Mouse (Mus musculus) v-Abl transformed pro-B cells (cell line): ENCODE measurements around the gene Fam186b.

ENCODE experiments used
- in situ Hi-C, 2 experiments: fragments of 400-800 bp; cut with MboI; formaldehyde crosslinking; loops; one replicate each; pipeline ENCODE4 v1.15.1; 2025; ENCODE audit not compliant: unreplicated experiment in 2 of 2

Gene Fam186b

DNA sequence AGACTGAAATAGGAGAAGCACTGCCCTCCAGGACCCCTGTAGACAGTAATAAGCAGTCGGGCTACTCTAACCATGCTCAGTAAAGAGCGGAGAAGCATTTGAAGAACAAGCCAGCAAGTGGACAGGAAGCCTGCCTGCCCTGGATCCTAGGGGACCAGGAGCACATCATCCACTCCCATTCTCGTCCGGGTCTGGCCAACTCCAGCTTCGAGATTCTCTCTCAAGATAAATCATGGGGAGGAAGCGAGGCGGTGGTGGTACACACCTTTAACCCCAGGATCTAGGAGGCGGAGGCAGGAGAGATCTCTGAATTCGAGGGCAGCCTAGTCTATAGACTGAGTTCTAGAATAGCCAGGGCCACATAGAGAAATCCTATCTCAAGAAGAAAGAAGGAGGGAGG is 28.5 kb upstream of the Fam186b start:
- in situ Hi-C loops: no loop called here

DNA sequence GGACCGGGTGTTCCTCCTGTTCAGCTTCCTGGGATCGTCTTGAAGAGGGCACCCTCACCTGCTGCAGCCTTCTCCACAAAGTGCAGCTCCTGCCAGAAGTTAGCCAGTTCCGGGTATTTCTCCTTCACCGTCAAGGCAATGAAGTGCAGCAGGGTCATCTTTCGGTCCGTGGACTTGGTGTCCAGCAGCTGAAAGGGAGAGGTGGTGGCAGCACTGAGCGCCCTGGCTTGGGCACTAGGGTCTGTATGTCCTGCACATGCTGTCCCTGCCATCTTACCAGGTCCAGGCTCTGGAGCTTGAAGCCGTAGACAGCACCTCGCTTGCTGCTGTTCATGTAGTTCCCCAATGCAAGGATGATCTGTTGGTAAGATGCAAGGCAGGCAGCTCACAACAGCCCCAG is 25.3 kb upstream of the Fam186b start:
- in situ Hi-C loops: no loop called here

DNA sequence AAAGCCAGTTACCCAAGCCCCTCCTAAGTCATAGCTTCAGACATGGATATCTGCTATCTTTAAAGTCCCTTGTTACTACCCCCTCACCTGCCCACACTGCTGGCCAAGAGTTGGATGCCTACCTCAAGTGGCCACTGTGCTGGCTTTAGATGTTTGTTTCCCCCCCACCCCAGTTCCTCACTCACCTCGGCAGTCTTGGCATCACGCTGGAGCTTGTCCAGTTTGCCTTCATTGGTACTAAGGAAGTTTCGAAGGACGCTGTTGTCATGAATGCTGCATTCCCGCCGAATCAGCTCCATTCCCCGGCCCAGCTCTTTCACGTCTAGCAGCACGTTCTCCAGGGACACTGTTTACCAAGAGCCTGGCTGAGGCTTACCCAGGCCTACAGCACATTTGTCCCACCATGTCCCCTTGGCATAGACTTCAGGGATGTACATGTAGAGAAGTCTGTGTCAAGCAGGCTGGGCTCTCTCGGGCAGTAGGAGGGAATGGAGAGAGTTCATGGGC is 24.5 kb upstream of the Fam186b start:
- in situ Hi-C loops: no loop called here

DNA sequence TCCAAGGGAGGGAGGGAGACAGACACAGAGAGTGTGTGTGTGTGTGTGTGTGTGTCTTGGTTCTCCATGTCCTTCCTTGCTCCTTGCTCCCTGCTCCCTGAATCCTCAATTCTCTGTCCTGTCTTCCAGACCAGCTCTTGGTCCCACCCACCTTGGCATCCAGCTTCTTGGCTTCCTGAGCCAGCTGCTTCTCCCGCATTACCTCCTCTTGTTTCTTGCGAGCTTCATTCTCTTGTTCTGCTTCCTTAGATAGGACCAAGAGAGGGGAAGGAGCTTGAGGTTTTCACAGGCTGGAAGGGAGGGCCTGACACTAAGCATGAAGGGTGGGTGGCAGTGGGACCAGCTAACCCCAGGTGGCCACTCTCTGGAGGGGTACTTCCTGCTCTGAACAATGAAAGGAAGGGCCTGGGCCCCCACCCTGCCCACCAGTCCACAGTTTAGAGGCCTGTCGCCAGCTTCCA is 23.8 kb upstream of the Fam186b start:
- in situ Hi-C loops: loop anchor here (5.0 kb wide), 1 partner anchor 153 kb away; the partner anchor contains the start of gene Bcdin3d (in 2 of the 2)

DNA sequence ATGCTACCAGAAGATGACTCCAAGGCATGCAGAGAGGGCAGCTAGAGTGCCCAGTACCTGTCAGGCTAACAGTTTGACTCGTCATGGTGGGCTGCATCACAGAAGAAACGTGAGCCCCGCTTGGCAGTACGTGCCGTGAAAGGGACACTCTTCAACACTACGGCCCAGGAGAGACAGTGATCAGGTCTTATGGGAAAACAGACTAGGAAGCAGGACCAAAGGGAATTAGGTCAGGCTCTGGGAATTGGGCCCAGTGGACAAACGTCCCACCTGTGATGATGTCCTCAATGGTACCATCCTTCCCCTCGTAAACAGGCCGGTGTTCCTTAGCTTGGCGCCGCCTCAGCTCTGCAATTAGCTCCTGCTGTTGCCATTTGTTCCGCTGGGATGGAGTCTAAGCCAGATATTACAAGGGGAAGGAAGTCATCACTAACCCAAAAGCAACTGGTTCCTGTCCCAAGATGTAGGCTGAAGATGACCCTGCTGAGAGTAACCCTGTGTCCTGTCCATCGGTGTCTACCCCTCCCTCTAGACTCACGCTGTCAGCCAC is 23.2 kb upstream of the Fam186b start:
- in situ Hi-C loops: loop anchor here (5.0 kb wide), 1 partner anchor 153 kb away; the partner anchor contains the start of gene Bcdin3d (in 2 of the 2)

DNA sequence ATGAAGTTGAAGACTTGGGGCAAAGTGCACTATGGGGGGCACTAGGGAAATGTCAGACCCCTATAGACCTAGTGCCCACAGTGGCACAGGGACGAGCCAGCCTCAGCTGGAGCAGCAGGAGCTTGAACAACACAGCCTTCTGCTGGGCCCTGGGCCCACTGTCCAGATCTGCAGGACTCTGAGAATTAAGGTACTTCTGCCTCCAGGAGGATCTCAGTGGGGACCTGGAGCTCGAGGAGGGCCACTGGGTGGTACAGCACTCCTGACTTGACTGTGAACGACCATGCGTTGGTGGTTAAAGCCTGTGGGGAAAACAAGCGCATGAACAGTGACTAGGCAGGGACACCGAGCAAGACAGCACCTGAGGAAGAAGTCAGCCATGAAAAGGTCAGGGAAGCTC is 22.4 kb upstream of the Fam186b start:
- in situ Hi-C loops: loop anchor here (5.0 kb wide), 1 partner anchor 154 kb away; the partner anchor contains the start of gene Bcdin3d (in 2 of the 2)

DNA sequence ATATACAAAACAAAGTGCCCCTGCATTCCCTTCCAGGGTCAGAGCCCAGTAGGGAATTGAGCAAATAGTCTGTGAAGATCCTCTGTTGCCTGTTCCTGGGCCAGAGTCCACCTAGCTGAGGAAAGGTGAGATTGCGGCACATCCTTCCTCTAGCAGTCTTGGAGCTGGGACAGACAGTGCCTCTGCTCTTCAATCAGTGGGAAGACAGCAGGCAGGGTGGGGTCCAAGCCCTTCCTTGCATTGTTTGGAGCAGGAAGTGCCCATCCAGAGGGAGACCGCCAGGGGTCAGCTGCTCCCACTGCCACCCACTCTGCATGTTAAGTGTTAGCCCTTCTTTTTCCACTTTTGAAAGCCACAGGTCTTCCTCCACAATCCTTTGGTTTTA is 21.6 kb upstream of the Fam186b start:
- in situ Hi-C loops: loop anchor here (5.0 kb wide), 1 partner anchor 155 kb away; the partner anchor contains the start of gene Bcdin3d (in 2 of the 2)

DNA sequence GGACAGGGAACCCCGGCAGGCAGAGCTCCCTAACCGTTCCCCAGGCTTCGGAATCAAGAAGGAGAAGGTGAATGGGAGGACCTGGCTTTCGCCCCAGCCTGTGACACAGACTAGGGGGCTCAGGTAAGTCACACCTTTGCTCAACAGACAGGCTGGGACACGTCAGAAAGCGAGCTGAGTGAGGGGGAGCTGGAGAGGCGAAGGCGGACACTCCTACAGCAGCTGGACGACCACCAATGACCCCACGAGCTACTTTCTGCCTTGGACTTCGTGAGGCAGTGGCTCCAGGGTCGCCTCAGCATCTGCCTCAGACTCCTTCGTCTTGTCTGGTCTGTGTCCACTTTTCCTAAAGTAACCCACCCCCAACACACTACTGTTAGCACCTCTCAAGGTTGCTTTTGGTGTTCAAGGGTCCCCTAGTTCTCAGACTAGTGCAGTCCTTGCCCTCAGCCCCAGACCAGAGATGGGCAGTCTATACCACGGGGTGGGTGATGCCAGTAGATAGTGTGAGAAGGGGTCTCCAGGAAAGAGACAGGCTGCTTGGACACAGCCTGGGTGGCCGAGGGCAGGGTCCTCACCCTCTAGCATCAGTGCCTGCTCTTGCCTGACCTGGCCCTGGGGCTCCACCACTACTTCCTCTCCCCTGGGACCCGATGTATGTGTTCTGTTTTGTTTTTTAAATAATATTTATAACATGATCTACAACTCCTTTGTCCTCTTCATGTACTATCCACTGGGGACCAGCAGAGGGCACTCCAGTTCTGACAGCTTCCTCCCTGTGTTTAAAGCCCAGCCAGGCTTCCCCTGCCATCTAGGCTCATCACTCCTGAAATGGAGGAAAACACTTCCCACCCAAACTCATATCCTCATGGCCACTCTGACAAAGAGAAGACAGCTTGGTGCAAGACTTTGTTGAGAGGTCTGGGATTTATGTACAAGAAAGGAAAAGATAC is 20.9 kb upstream of the Fam186b start:
- in situ Hi-C loops: loop anchor here (5.0 kb wide), 1 partner anchor 156 kb away; the partner anchor contains the start of gene Bcdin3d (in 2 of the 2)

DNA sequence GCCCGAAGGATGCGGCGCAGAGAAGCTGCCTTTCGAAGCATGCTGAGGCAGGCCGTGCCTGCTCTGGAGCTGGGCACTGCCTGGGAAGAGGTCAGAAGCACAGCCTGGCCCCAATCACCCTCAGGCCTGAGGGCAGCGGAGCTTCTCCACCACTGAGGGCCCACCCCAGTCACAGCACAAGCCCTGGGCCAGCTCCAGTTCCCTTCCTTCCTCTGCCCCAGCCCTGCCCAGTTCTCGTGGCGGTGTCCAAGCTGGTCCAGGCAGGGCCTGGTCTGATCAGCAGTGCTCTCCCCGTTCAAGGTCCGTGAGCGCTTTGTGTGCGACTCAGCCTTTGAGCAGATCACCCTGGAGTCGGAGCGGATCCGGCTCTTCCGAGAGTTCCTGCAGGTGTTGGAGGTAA is 19.2 kb upstream of the Fam186b start:
- in situ Hi-C loops: loop anchor here (5.0 kb wide), 1 partner anchor 157 kb away; the partner anchor contains the start of gene Bcdin3d (in 2 of the 2)

DNA sequence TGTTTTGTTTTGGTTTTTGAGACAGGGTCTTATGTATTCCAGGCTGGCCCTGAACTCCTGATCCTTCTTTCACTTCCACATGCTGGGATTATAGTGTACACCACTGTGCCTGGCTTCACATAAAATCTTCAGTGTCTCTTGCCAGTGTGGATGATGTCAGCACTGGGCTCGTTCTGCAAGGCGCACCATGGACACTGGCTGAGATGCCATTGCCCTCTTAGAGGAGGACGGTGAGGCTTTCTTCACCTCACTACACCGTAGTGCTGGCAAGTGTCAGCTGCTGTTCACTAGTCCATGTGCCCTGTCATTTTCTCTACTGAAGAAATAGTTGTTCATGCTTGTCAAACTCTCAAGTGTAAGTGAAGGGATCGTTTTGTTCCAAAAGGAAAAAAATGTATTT is 14.9 kb upstream of the Fam186b start:
- in situ Hi-C loops: no loop called here

DNA sequence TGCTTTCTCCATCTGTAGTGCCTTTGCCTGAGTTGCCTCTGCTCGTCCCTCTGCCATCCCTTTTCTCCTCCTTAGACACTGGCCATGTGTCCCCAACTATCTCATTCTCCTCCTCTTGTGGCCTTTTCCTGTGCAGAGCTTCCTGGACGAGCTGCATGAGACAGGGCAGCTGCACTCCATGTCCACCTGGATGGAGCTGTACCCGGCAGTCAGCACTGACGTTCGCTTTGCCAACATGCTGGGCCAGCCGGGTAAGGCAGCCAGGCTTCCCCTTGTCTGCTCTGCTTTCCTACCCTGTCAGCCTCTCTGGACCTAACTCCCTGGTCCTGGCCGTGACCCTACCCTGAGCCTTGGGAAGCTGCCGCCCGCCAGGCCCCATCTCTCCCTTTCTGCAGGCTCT is 13.9 kb upstream of the Fam186b start:
- in situ Hi-C loops: no loop called here

DNA sequence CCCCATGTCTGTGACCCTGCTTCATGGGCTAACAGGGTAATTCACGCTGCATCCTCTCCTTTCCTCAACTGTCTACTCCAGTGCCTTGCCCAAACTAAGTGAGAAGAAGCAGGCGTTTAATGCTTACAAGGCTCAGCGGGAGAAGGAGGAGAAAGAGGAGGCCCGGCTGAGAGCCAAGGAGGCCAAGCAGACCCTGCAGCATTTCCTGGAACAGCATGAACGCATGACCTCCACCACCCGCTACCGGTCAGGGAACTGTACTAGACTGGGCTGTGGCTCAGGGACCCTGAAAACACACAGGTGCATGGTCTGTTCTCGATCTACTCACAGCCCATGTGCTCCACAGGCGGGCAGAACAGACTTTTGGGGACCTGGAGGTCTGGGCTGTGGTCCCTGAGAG is 11.8 kb upstream of the Fam186b start:
- in situ Hi-C loops: no loop called here

DNA sequence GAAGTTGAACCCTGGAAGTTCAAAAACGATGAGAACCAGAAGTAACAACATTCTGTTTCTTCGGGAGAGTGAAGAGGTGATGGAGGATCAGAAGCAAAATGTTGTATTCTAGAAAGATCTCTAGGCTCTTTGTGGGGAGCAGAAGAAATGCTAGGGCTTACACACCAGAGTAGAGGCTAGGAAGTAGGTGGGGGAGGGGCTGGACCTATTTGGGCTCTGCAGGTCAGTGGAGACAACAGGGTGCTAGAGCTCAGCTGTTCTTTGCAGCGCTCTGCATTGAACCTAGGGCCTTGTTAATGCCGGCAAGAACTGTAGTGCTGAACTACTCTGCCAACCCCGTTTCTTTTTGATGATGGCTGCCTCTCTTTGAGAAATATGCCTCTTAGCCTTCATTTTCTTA is 525 bp upstream of the Fam186b start:
- in situ Hi-C loops: no loop called here

DNA sequence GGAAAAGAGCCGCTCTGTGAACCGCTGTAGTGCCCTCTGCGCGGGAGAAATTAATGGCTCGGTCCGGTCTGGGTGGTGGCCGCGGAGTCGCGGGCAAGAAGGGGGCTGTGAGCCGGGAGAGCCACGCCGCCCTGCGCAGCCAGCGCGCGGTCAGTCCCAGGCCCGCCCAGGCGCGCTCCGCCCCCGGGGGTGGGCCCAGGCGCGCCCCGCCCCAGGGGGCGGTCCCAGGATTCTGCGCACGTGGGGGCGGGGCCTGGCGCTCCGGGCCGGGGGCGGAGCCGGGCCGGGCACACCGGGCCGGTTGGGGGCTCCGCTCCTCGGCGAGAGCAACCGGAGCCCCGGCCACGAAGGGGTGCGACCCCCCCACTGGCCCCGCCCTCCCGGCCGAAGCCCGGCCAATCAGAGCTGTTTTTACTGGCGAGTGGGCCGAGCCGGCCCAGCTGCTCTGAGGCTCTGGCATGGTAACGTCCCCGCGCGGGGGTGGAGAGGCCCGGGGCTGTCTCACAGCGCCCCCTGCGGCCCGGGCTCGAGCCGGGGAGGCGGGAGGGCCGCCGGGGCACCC is 794 bp downstream of the Fam186b start, which contains the start of gene Prpf40b:
TSS of gene Prpf40b (plus strand) at position 275 of the 562 bp plus-strand sequence.
- in situ Hi-C loops: no loop called here

DNA sequence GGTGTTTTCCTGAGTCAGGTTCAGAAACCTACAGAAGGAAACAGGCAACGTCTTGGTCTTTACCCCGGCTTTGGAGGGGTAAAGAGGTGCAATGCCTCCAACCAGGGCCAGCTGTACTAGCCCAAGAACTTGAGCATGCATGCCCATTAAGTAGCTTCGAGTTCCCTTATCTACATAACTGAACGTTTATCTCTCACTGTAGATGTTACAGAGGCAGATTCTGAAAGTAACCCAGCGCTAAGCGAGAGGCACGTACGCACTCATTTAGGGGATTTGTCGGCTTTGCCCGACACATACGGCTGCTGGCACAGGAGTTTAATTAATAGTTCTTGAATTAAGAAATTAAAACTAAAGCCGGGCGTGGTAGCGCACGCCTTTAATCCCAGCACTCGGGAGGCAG is 1.4 kb downstream of the Fam186b start:
- in situ Hi-C loops: no loop called here

DNA sequence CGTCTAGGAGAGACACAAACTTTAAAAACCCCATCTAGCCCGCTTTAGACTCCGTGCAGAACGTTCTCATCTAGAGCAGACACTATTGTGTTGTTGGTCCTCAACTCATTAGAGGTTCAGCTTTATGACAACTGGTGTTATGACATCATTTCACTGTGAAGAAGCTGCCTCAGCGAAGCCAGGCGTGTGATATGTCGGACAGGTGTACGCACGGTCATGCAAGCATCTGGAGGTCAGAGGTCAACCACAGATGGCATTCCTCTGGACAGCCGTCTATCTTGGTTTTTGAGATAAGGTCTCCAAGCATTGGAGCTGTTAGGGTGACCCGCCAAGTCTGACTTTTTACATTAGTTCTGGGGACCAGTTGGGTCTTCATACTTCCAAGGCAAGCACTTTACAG is 5.1 kb downstream of the Fam186b start:
- in situ Hi-C loops: no loop called here

DNA sequence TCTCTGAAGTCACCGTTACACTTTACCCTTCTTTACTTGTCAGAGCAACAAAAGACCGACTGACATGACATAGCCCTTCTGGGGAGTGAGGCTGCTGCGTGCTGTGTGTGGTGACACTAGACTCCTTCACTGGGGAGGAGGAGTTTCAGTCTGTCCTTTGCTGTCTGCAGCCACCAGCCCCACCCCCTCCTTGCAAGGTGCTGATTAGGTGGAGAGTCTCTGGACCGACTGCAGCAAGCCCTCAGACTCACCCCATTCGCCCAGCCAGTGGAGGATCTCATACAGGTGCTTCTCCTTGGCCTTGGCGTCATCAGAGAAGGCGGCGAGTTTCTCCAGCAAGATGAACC is 10.5 kb downstream of the Fam186b start:
- in situ Hi-C loops: no loop called here

DNA sequence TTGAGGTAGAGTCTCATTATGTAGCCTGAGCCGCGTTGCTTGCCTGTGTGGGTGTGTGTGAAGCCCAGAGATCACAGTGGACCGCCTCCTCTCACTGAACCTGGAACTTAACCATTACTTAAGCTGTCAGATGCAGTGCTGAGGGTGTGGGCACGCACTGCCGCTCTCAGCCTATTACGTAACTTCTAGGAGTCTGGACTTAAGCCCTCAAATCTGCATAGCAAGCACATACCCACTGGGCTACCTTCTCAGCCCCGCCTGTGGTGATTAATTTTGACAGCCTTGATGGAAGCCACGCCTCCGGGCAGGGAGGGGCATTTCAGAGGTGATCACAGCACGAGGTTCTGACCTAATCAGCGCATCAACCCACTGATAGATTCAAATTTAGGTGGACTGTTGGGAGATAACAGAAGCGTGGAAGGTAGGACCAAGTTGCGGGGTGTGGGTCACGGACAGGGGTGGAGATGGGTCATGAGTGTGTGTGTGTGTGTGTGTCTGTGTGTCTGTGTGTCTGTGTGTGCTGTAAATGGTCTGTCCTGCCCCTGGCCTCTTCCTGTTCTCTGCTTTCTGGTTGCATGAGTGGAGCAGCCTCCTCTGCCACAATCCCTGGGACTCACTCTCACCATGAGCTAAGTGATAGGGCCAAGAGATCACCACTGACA is 11.0 kb downstream of the Fam186b start:
- in situ Hi-C loops: no loop called here

DNA sequence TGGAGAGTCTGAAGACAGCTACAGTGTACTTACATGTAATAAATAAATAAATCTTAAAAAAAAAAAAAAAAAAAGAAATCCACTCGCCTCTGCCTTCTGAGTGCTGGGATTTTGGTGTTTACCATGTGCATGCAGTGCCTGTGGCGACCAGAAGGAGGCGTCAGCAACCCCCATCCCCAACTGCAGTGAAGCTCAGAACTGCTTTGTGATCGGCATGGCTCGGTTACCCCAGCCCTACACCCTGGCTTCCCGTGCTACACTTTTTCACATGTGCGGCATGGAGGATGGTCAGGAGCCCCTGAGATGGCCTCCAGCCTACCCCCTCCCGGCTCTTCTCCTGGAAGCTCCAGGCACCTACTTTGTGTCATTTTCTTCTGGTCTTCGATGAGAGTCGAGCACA is 12.2 kb downstream of the Fam186b start:
- in situ Hi-C loops: no loop called here

DNA sequence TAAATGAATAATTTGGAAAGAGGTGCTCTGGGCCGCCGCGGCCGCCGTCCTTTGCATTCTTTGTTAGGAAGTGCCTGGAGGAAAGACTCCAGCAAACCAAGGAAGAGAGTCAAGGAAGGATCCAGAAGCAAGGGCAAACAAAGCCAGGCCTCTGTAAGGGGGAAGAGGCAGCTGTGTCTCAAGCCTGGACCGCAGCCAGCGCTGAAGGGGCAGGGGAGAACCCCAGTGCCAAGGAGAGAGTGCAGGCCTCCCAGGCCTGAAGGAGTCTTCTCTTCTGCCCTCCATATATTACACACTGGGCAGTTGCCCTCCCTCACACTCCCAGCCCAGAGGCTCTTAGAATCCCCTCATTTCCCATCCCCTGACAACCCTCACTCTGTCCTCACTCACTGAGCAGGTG is 17.4 kb downstream of the Fam186b start:
- in situ Hi-C loops: no loop called here

DNA sequence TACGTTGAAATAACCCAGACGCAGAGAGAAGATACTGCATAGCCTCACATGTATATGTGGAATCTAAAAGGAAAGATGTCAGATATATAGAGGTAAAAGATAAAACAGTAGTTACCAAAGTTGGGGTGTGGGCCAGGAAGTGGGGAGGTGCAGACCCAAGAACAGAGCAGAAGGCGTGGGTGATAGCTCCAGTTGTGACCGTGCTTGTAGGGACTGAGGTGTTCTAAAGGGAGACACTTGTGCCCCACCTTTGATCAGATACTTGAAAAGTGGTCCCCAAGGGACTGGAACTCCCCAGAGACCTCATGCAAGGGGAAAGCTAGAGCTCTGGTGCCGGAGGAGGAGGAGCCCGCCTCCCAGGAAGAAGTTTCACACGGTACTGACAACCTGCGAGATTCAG is 19.6 kb downstream of the Fam186b start:
- in situ Hi-C loops: no loop called here
